Comparison of ENCODE assay signal across 8 mouse cellular contexts in the genomic region with DNA sequence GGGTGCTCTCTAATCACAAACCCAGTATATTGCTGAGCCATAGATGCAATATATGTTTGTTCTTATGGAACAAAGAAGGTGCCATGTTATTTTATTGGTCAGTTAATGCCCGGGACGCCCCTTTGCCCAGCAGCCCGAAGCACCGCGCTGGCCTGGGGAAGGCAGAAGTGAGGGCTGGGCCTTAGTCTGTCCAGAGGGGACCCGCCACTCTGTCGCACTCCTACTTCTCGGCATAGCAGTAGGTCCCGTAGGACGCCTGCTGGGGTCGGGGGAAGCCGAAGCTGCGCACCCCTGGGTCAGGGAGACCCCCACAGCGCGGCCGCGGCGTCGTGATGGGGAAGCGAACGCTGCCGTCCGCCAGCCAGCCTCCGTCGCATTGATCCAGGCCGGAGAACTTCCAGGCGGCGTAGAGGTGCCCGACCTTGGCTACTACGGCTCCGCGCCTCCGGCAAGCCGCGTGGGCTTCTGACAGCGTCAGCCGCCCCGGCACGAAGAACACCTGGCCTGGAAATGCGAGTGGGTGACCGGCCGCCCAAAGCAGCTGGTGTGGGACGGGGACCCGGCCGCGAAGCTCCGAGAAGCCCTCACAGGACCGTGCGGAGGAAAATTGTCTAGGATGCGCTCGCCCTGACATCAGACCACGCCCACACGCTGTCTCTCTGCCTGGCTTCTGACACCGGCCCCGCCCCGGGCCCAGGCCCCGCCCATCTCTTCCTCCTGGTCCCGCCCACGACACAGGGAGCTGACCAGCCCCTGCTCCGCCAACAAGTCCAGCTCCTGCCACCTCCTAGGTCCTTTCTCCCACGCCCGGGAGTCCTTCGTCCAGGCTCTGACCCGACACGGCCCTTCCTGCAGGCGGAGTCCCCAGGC. TPM values are rescaled to one million over a fixed set of nuclear protein-coding genes. Genes with fewer than 3 reads are reported as not detected.
DNase-seq lines count a peak whose midpoint lies in the region; ATAC-seq lines count a peak whose summit lies in the region.

No protein-coding gene starts in this region.

- H3K4me1 ChIP-seq in intestine, embryonic 16.5 days (ENCODE audit: control insufficient read depth, insufficient read depth, low read length): peaks cover 14% of the 10 kb centered on the region

- no peaks in the 10 kb centered on the region for H3K36me3 ChIP-seq in intestine, embryonic 16.5 days (ENCODE audit: control insufficient read depth, insufficient read depth, low read length)

- 1% methylated on average over 66 of the region's 66 CpGs for WGBS in intestine, embryonic 16.5 days

- peak; percentile 96 for ATAC-seq in intestine, embryonic 16.5 days
- peak; percentile 92 for ATAC-seq in megakaryocyte-erythroid progenitor cell, adult 5-6 weeks (replicated peaks; ENCODE audit: low FRiP score, low TSS enrichment, poor library complexity, severe bottlenecking)

- intact Hi-C loops in left cerebral cortex, postnatal 14 days (cut with DNase I): no loop called here

- H3K27me3 ChIP-seq in intestine, embryonic 16.5 days (replicated peaks; ENCODE audit: control insufficient read depth, insufficient read depth, low read length): peaks cover 52% of the 10 kb centered on the region

- peak overlapping the region; percentile 56 for H3K9ac ChIP-seq in intestine, embryonic 16.5 days (ENCODE audit: low read depth, low read length)

- DNase-seq in adrenal gland, postnatal 10 days: peak; percentile 95
- peak; percentile 82 for DNase-seq in embryo, embryonic 11.5 days (ENCODE audit: low read depth, low spot score)
- DNase-seq in gonadal fat pad, adult 2 months (ENCODE audit: low read depth): peak; percentile 19
- peak; percentile 55 to 63 for DNase-seq in left cerebral cortex, postnatal 14 days (ENCODE audit: low spot score in 2 of 2)
- DNase-seq in right cerebral cortex, postnatal 14 days: peak; percentile 63
- DNase-seq in urinary bladder, postnatal 36 days (ENCODE audit: low spot score in 2 of 2): peak; percentile 83 to 92

- H3K4me2 ChIP-seq in intestine, embryonic 16.5 days (ENCODE audit: low read depth, low read length): peak overlapping the region; percentile 100

- H3K27ac ChIP-seq in intestine, embryonic 16.5 days (ENCODE audit: low read length): no peak overlapping the region

- H3K4me3 ChIP-seq in intestine, embryonic 16.5 days (ENCODE audit: low read length): peak overlapping the region; percentile 69

- H3K9me3 ChIP-seq in intestine, embryonic 16.5 days (ENCODE audit: control insufficient read depth, low read length): no peaks in the 10 kb centered on the region

RNA-seq across cellular contexts. Expression of gene Hapln2, which starts 4.8 kb away (rescaled TPM):
- total RNA-seq in adrenal gland, postnatal 10 days (2021): not detected
- not detected in 2 replicates for polyA plus RNA-seq in gonadal fat pad, adult 2 months (2012; rRNA removed)
- polyA plus RNA-seq in intestine, embryonic 16.5 days (2015; fragmentation: Nextera tagmentation; extraction: Ambion mirVana): not detected in 2 replicates
- 1 to 10 TPM; 1.3 TPM for total RNA-seq in left cerebral cortex, postnatal 14 days (2021)
- not detected in 2 replicates for total RNA-seq in megakaryocyte-erythroid progenitor cell, adult 5-6 weeks (2014; fragmentation: Nextera tagmentation)
- total RNA-seq in megakaryocyte-erythroid progenitor cell, adult 5-6 weeks (2017): not detected in 2 replicates

RNA-seq across cellular contexts. Expression of gene Gpatch4, which starts 20.4 kb away (rescaled TPM):
- total RNA-seq in adrenal gland, postnatal 10 days (2021): 10 to 100 TPM; 12.1 to 12.4 TPM
- polyA plus RNA-seq in gonadal fat pad, adult 2 months (2012; rRNA removed): 5.7 and 6.3 TPM in 2 replicates
- 30.4 and 38.3 TPM in 2 replicates for polyA plus RNA-seq in intestine, embryonic 16.5 days (2015; fragmentation: Nextera tagmentation; extraction: Ambion mirVana)
- 10 to 100 TPM; 15.5 to 16.5 TPM for total RNA-seq in left cerebral cortex, postnatal 14 days (2021)
- total RNA-seq in megakaryocyte-erythroid progenitor cell, adult 5-6 weeks (2014; fragmentation: Nextera tagmentation): 48.6 and 79.2 TPM in 2 replicates
- total RNA-seq in megakaryocyte-erythroid progenitor cell, adult 5-6 weeks (2017): 81.0 and 81.9 TPM in 2 replicates

RNA-seq across cellular contexts. Expression of gene Bcan, which starts 22.5 kb away (rescaled TPM):
- total RNA-seq in adrenal gland, postnatal 10 days (2021): 10 to 100 TPM; 18.7 to 20.0 TPM
- polyA plus RNA-seq in gonadal fat pad, adult 2 months (2012; rRNA removed): 0.08 TPM in 1 of 2 replicates, not detected in the other
- polyA plus RNA-seq in intestine, embryonic 16.5 days (2015; fragmentation: Nextera tagmentation; extraction: Ambion mirVana): 0.18 and 0.67 TPM in 2 replicates
- 100 to 1,000 TPM; 297 to 331 TPM for total RNA-seq in left cerebral cortex, postnatal 14 days (2021)
- total RNA-seq in megakaryocyte-erythroid progenitor cell, adult 5-6 weeks (2014; fragmentation: Nextera tagmentation): not detected in 2 replicates
- not detected in 2 replicates for total RNA-seq in megakaryocyte-erythroid progenitor cell, adult 5-6 weeks (2017)

RNA-seq across cellular contexts. Expression of gene Naxe, which starts 35.7 kb away (rescaled TPM):
- total RNA-seq in adrenal gland, postnatal 10 days (2021): 100 to 1,000 TPM; 140 to 150 TPM
- polyA plus RNA-seq in gonadal fat pad, adult 2 months (2012; rRNA removed): 98.6 and 109 TPM in 2 replicates
- 170 and 178 TPM in 2 replicates for polyA plus RNA-seq in intestine, embryonic 16.5 days (2015; fragmentation: Nextera tagmentation; extraction: Ambion mirVana)
- total RNA-seq in left cerebral cortex, postnatal 14 days (2021): 10 to 100 TPM; 60.8 to 64.2 TPM
- total RNA-seq in megakaryocyte-erythroid progenitor cell, adult 5-6 weeks (2014; fragmentation: Nextera tagmentation): 36.8 and 68.7 TPM in 2 replicates
- 21.8 and 25.8 TPM in 2 replicates for total RNA-seq in megakaryocyte-erythroid progenitor cell, adult 5-6 weeks (2017)

RNA-seq across cellular contexts. Expression of gene Nes, which starts 51.7 kb away (rescaled TPM):
- 10 to 100 TPM; 17.7 to 23.3 TPM for total RNA-seq in adrenal gland, postnatal 10 days (2021)
- polyA plus RNA-seq in gonadal fat pad, adult 2 months (2012; rRNA removed): 5.0 and 6.1 TPM in 2 replicates
- polyA plus RNA-seq in intestine, embryonic 16.5 days (2015; fragmentation: Nextera tagmentation; extraction: Ambion mirVana): 9.4 and 10.3 TPM in 2 replicates
- 10 to 100 TPM; 10.1 to 10.4 TPM for total RNA-seq in left cerebral cortex, postnatal 14 days (2021)
- total RNA-seq in megakaryocyte-erythroid progenitor cell, adult 5-6 weeks (2014; fragmentation: Nextera tagmentation): not detected in 2 replicates
- total RNA-seq in megakaryocyte-erythroid progenitor cell, adult 5-6 weeks (2017): 0.84 TPM in 1 of 2 replicates, not detected in the other

Comparison
In these comparisons a context has a peak if more than half of its experiments do, and no peak if none do; other contexts are left out.
1. DNase-seq: peak in every context shown above with its lines; median percentile 95 in adrenal gland, postnatal 10 days; 88 in urinary bladder, postnatal 36 days; 82 in embryo, embryonic 11.5 days; 63 in right cerebral cortex, postnatal 14 days; 59 in left cerebral cortex, postnatal 14 days; 19 in gonadal fat pad, adult 2 months.
2. RNA of gene Bcan, which starts 22.5 kb away (total RNA-seq): 297 to 331 TPM in left cerebral cortex, postnatal 14 days and 18.7 to 20.0 TPM in adrenal gland, postnatal 10 days; not detected in megakaryocyte-erythroid progenitor cell, adult 5-6 weeks; every median in the first group is over 10 times any median in the second.